Mouse (Mus musculus) cerebellum, adult 2 months (tissue): ENCODE results near the gene Pdia2.

Source experiments
- CTCF ChIP-seq: fragments of 200-500 bp; IDR thresholded peaks from 2 replicates; pipeline ENCODE4 v1.5.1; 2011; ENCODE audit warnings: low read depth, mild to moderate bottlenecking, control low read depth, low read length, moderate library complexity, borderline replicate concordance; ENCODE audit not compliant: insufficient read depth
- POLR2A ChIP-seq: fragments of 200-500 bp; IDR thresholded peaks from 2 replicates; pipeline ENCODE4 v1.6.1; 2011; ENCODE audit warnings: low read length, control low read depth, borderline replicate concordance; ENCODE audit not compliant: insufficient read depth

GRCm38 (mm10) chr17:26187592-26187991, 11.3 kb downstream of the Pdia2 start:
- TF ChIP-seq CTCF, result no peak
- no peak for TF ChIP-seq POLR2A
